Mouse (Mus musculus): Measurements from ENCODE around the gene Slc8a1. TPM values are rescaled to one million over a fixed set of nuclear protein-coding genes. Genes with fewer than 3 reads are reported as not detected.

Slc8a1 gene
- total RNA-seq (2012; rRNA removed), result not detected in 2 replicates
- total RNA-seq (2014; rRNA removed), result not detected in 2 replicates
- not detected in 2 replicates for polyA plus RNA-seq (2012; ENCODE audit: insufficient read length, low read depth)

DNA sequence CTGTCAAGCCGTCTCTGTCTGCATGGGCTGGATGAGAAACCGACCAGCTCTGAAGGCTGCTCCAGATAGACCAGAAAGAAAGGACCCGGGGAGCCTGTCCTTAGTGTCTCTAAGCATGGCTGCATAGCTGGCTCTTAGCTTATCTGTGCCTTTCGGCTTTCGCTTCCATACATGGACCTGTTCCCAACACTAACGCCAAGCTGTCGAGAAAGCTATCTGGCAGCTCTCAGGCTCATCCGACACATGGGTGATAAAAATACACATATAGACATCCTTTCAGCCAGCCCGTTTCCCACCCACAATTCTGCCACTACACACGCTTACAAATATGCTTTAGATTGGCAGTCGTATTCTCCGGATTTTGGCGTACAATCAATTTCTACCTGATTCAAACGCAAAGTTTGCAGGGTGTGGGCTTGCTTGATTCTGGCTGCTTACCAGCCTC, at the start of gene Slc8a1:
Slc8a1 (minus strand) TSS at position 67 of the 445 bp plus-strand sequence.
- H3K27ac ChIP-seq (ENCODE audit: insufficient read depth, low read depth), result no peak within 1 kb of the TSS
- H3K4me3 ChIP-seq (replicated peaks in 1 of 3; ENCODE audit: low read depth in 2 of 3, low read length in 2 of 3, poor library complexity in 1 of 3), result no peak within 1 kb of the TSS
- in situ Hi-C loops (cut with MboI; ENCODE audit: low pct_ligation_motif_present, low pct_unique_long_range_greater_than_20kb, low sequenced_read_pairs) (no loop called here), dilution Hi-C loops (cut with MboI; ENCODE audit: extremely low pct_ligation_motif_present, extremely low pct_unique_long_range_greater_than_20kb, low sequenced_read_pairs) (no loop called here)
- no peak within 1 kb of the TSS for H3K4me2 ChIP-seq (ENCODE audit: insufficient read depth, low read depth, poor library complexity, severe bottlenecking)
- no peak within 1 kb of the TSS for H3K9ac ChIP-seq (ENCODE audit: insufficient read depth, low read depth)
- no peak for DNase-seq (ENCODE audit: extremely low read depth)
- H3K9me3 ChIP-seq (replicated peaks; ENCODE audit: low read length), result peaks cover 36% of the 10 kb centered on the region
- no peaks in the 10 kb centered on the region for H3K27me3 ChIP-seq (replicated peaks)
- no peaks in the 10 kb centered on the region for H3K4me1 ChIP-seq (ENCODE audit: control insufficient read depth in 1 of 2, insufficient read depth in 2 of 2)
- TF ChIP-seq USF2 (conservative IDR thresholded peaks at IDR 0.05; ENCODE audit: low read depth, low read length) (no peak), HCFC1 (IDR thresholded peaks at IDR 0.05; ENCODE audit: low read depth, low read length) (no peak), ELF1 (IDR thresholded peaks at IDR 0.05; ENCODE audit: low read depth, low read length) (no peak), RCOR1 (conservative IDR thresholded peaks at IDR 0.05; ENCODE audit: low read depth, low read length) (no peak), POLR2A (IDR thresholded peaks at IDR 0.05; ENCODE audit: low read depth, low read length) (no peak), NELFE (IDR thresholded peaks at IDR 0.05; ENCODE audit: low read depth, low read length) (no peak), JUND (conservative IDR thresholded peaks at IDR 0.05; ENCODE audit: low read depth, low read length) (no peak), GABPA (IDR thresholded peaks at IDR 0.05; ENCODE audit: insufficient replicate concordance, low read depth, low read length) (no peak), ZMIZ1 (IDR thresholded peaks at IDR 0.05; ENCODE audit: low read depth, low read length) (no peak), SIN3A (IDR thresholded peaks at IDR 0.05; ENCODE audit: low read length) (no peak), TBP (conservative IDR thresholded peaks at IDR 0.05; ENCODE audit: low read depth, low read length) (no peak), ZC3H11A (IDR thresholded peaks at IDR 0.05; ENCODE audit: low read depth, low read length) (no peak), E2F4 (IDR thresholded peaks at IDR 0.05; ENCODE audit: insufficient replicate concordance, low read depth, low read length) (no peak), JUN (IDR thresholded peaks at IDR 0.05; ENCODE audit: insufficient read depth, low read depth, low read length) (no peak), KAT2A (IDR thresholded peaks at IDR 0.05; ENCODE audit: insufficient replicate concordance, low read length) (no peak)
- H3K36me3 ChIP-seq (replicated peaks in 1 of 2; ENCODE audit: control insufficient read depth in 1 of 2, insufficient read depth in 1 of 2, low read length in 1 of 2), result no peaks in the 10 kb centered on the region
- H3K79me2 ChIP-seq (replicated peaks; ENCODE audit: control insufficient read depth, extremely low read depth, insufficient read depth, poor library complexity, severe bottlenecking), result no peaks in the 10 kb centered on the region

GRCm38 (mm10) chr17:81787350-81787749, 49.2 kb upstream of the Slc8a1 start:
- Histone ChIP-seq H3K9me3 (replicated peaks; ENCODE audit: low read length) (peaks cover 31% of the 10 kb centered on the region), H3K27ac (ENCODE audit: insufficient read depth, low read depth) (no peak overlapping the region), H3K79me2 (replicated peaks; ENCODE audit: control insufficient read depth, extremely low read depth, insufficient read depth, poor library complexity, severe bottlenecking) (no peaks in the 10 kb centered on the region), H3K4me3 (replicated peaks in 1 of 3; ENCODE audit: low read depth in 2 of 3, low read length in 2 of 3, poor library complexity in 1 of 3) (no peak overlapping the region), H3K4me1 (ENCODE audit: control insufficient read depth in 1 of 2, insufficient read depth in 2 of 2) (no peaks in the 10 kb centered on the region), H3K4me2 (ENCODE audit: insufficient read depth, low read depth, poor library complexity, severe bottlenecking) (no peak overlapping the region), H3K36me3 (replicated peaks in 1 of 2; ENCODE audit: control insufficient read depth in 1 of 2, insufficient read depth in 1 of 2, low read length in 1 of 2) (no peaks in the 10 kb centered on the region), H3K27me3 (replicated peaks) (no peaks in the 10 kb centered on the region), H3K9ac (ENCODE audit: insufficient read depth, low read depth) (no peak overlapping the region)
- dilution Hi-C loops (cut with MboI; ENCODE audit: extremely low pct_ligation_motif_present, extremely low pct_unique_long_range_greater_than_20kb, low sequenced_read_pairs), result no loop called here
- DNase-seq (ENCODE audit: extremely low read depth), result no peak
- in situ Hi-C loops (cut with MboI; ENCODE audit: low pct_ligation_motif_present, low pct_unique_long_range_greater_than_20kb, low sequenced_read_pairs), result no loop called here
- no peak for TF ChIP-seq RAD21 (IDR thresholded peaks at IDR 0.05; ENCODE audit: low read depth, low read length)
- TF ChIP-seq IRF4 (IDR thresholded peaks at IDR 0.05; ENCODE audit: low read depth, low read length), result no peak
- TF ChIP-seq EP300 (IDR thresholded peaks at IDR 0.05; ENCODE audit: low read length), result no peak
- TF ChIP-seq MXI1 (IDR thresholded peaks at IDR 0.05; ENCODE audit: low read depth, low read length), result no peak
- no peak for TF ChIP-seq MAFK (IDR thresholded peaks at IDR 0.05; ENCODE audit: insufficient replicate concordance, low read length)
- TF ChIP-seq PAX5 (IDR thresholded peaks at IDR 0.05; ENCODE audit: low read length), result no peak
- TF ChIP-seq MAX (IDR thresholded peaks at IDR 0.05; ENCODE audit: low read length), result no peak
- TF ChIP-seq ZMIZ1 (IDR thresholded peaks at IDR 0.05; ENCODE audit: low read depth, low read length), result no peak
- no peak for TF ChIP-seq POLR2AphosphoS2 (IDR thresholded peaks at IDR 0.05; ENCODE audit: low read depth, low read length)
- TF ChIP-seq USF1 (IDR thresholded peaks at IDR 0.05; ENCODE audit: low read depth, low read length), result no peak
- no peak for TF ChIP-seq TCF12 (IDR thresholded peaks at IDR 0.05; ENCODE audit: low read depth, low read length)
- no peak for TF ChIP-seq CHD2 (IDR thresholded peaks at IDR 0.05; ENCODE audit: low read length)
- no peak for TF ChIP-seq SMC3 (IDR thresholded peaks at IDR 0.05; ENCODE audit: low read depth, low read length)
- TF ChIP-seq JUN (IDR thresholded peaks at IDR 0.05; ENCODE audit: insufficient read depth, low read depth, low read length), result no peak
- no peak for TF ChIP-seq GABPA (IDR thresholded peaks at IDR 0.05; ENCODE audit: insufficient replicate concordance, low read depth, low read length)
- no peak for TF ChIP-seq SIN3A (IDR thresholded peaks at IDR 0.05; ENCODE audit: low read length)
- no peak for TF ChIP-seq ZC3H11A (IDR thresholded peaks at IDR 0.05; ENCODE audit: low read depth, low read length)
- no peak for TF ChIP-seq KAT2A (IDR thresholded peaks at IDR 0.05; ENCODE audit: insufficient replicate concordance, low read length)
- TF ChIP-seq MAZ (IDR thresholded peaks at IDR 0.05; ENCODE audit: low read depth, low read length), result no peak
